Mouse (Mus musculus): ENCODE results near the gene Mdc1.

DNA sequence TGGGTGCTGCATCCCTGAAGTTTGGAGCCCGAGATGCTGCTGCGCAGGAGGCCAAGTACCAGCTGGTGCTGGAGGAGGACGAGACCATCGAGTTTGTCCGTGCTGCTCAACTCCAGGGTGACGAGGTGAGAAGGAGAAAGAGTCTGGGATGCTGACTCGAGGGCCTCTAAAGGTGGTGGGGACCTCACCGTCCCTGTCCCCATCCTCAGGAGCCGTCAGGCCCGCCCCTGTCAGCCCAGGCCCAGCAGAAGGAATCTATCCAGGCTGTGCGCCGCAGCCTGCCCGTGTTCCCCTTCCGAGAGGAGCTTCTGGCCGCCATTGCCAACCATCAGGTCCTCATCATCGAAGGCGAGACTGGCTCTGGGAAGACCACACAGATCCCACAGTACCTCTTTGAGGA, 41.6 kb downstream of the Mdc1 start:
- TF ChIP-seq CTCF (IDR thresholded peaks at IDR 0.05; ENCODE audit: borderline replicate concordance, insufficient read depth, low read depth, low read length) (no peak), POLR2A (IDR thresholded peaks at IDR 0.05; ENCODE audit: borderline replicate concordance, insufficient read depth, low read length) (no peak)

Data from cerebellum, adult 2 months (tissue).